Mouse (Mus musculus) megakaryocyte, embryonic 14.5 days (primary cell): ENCODE results near the gene Smarca4.

Experiments used
- FLI1 ChIP-seq: IDR thresholded peaks from 2 replicates; pipeline ENCODE4 v1.6.1; 2012; ENCODE audit warnings: low read length, inconsistent platforms, mixed read lengths
- GATA1 ChIP-seq: IDR thresholded peaks from 3 replicates; pipeline ENCODE4 v1.6.1; 2012; ENCODE audit warnings: mixed read lengths, low read length, inconsistent platforms, borderline replicate concordance

DNA sequence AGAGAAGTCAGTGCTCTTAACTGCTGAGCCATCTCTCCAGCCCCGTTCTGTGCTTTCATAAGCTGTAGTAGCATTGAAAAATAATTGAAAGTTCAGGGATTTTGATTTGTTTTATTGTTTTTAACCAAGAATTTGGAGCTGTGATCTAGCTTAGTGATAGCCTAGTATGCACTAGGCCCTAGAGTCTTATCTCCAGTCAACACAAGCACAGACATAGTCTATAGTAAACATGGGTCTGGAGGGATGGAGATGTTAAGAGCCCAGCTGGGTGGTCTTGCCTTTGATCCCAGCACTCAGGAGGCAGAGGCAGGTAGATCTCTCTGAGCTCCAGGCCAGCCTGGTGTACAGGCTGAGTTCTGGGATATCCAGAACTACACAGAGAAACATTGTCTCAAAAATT lies 6.7 kb downstream of the Smarca4 start:
- TF ChIP-seq GATA1, result no peak
- no peak for TF ChIP-seq FLI1
